9 mouse cellular contexts compared by ENCODE assay signal in genomic region chr1:136116183-136116582, GRCm38 (mm10). TPM values are rescaled to one million over a fixed set of nuclear protein-coding genes. Genes with fewer than 3 reads are reported as not detected.
A peak's percentile ranks its signal among the peaks of the same experiment; 100 is the strongest.
DNase-seq lines count a peak whose midpoint lies in the region; ATAC-seq and TF ChIP-seq lines count a peak whose summit lies in the region.
"Had no signal": no experiment of that assay in that cellular context is flagged by ENCODE, and none has a peak within 500 bp of the region (broad histone marks: within the 10 kb centered on the region; RNA-seq: fewer than 3 reads in every experiment).

No protein-coding gene starts in this region.

- 17% methylated on average over 3 of the region's 3 CpGs for WGBS in heart, adult 2 months

- no peak overlapping the region for H3K4me3 ChIP-seq in heart, adult 2 months
- H3K4me3 ChIP-seq: neural tube, embryonic 12.5 days had no signal

- peak; percentile 80 for TF ChIP-seq CTCF in heart, adult 2 months (IDR thresholded peaks at IDR 0.05)

- H3K36me3 ChIP-seq in heart, adult 2 months (ENCODE audit: control insufficient read depth, insufficient read depth, low read length) = no peaks in the 10 kb centered on the region
- H3K36me3 ChIP-seq: neural tube, embryonic 12.5 days had no signal

- peak; percentile 74 for ATAC-seq in inflammation-experienced regulatory T-cells, adult 6 months

- H3K9ac ChIP-seq in heart, adult 2 months (ENCODE audit: low read depth, low read length) = no peak overlapping the region
- H3K9ac ChIP-seq: neural tube, embryonic 12.5 days had no signal

- no peaks in the 10 kb centered on the region for H3K4me1 ChIP-seq in heart, adult 2 months (ENCODE audit: control insufficient read depth, insufficient read depth, low read length)

- H3K79me2 ChIP-seq in heart, adult 2 months (replicated peaks; ENCODE audit: control insufficient read depth, insufficient read depth, low read length) = no peaks in the 10 kb centered on the region

- DNase-seq in heart, adult 2 months = peak; percentile 50 to 67
- no peak for DNase-seq in heart, adult 9 months (ENCODE audit: low spot score in 2 of 2)
- DNase-seq in ovary, postnatal 14 days (ENCODE audit: low spot score) = peak; percentile 51
- no peak for DNase-seq in ovary, adult 18-20 months (ENCODE audit: low spot score)
- peak; percentile 80 for DNase-seq in adrenal gland, postnatal 14 days
- DNase-seq in naive thymus-derived CD4-positive, alpha-beta T cell, adult 2 months (ENCODE audit: low read depth) = peak; percentile 90
- DNase-seq in thymus, postnatal 25 days = peak; percentile 86

- H3K27me3 ChIP-seq in heart, adult 2 months (ENCODE audit: control insufficient read depth, insufficient read depth, low read length) = no peaks in the 10 kb centered on the region
- H3K27me3 ChIP-seq: neural tube, embryonic 12.5 days had no signal

- TF ChIP-seq EP300 in heart, adult 2 months (IDR thresholded peaks at IDR 0.05; ENCODE audit: insufficient read depth, low read depth, low read length) = no peak

- no peak for TF ChIP-seq POLR2A in heart, adult 2 months (IDR thresholded peaks at IDR 0.05; ENCODE audit: insufficient read depth, low read depth, low read length)

- intact Hi-C loops in heart, adult 2 months (cut with DNase I) = loop anchor here (5.0 kb wide), 1 partner anchor 51 kb away; no protein-coding TSS in a partner anchor

- H3K27ac ChIP-seq in heart, adult 2 months = no peak overlapping the region
- H3K27ac ChIP-seq: neural tube, embryonic 12.5 days had no signal

RNA-seq across cellular contexts. Expression of gene Kif21b, which starts 15.0 kb away (rescaled TPM):
- under 1 TPM; 0.78 to 0.98 TPM for total RNA-seq in heart, adult 2 months (2021)
- polyA plus RNA-seq in heart, adult 2 months (2012; rRNA removed) = 1.7 and 2.7 TPM in 2 replicates
- total RNA-seq in adrenal gland, postnatal 14 days (2021) = 2.7 and 12.5 TPM in 2 replicates
- polyA plus RNA-seq in inflammation-experienced regulatory T-cells, adult 6 months (2017; shearing (Covaris generic)) = 10 to 100 TPM; 23.8 to 43.9 (median 33.8) TPM

Comparison
In these comparisons a context has a peak if more than half of its experiments do, and no peak if none do; other contexts are left out.
1. DNase-seq: peak in heart, adult 2 months (2 of 2), ovary, postnatal 14 days (single experiment), adrenal gland, postnatal 14 days (single experiment), naive thymus-derived CD4-positive, alpha-beta T cell, adult 2 months (single experiment) and thymus, postnatal 25 days (single experiment); none in heart, adult 9 months (0 of 2) and ovary, adult 18-20 months (single experiment).